Mouse (Mus musculus) forebrain, embryonic 14.5 days (tissue): ENCODE data around the gene Uchl3. TPM values are rescaled to one million over a fixed set of nuclear protein-coding genes. Genes with fewer than 3 reads are reported as not detected.

Source experiments
- ATAC-seq: fragments of 200-750 bp; cut with Nextera tagmentation; 2 replicates; pipeline ENCODE4 v1.8.0; 2017; ENCODE audit warnings: mild to moderate bottlenecking, moderate library complexity
- DNase-seq: peaks from one replicate; pipeline ENCODE4 v3.0.0-alpha.2; 2015; ENCODE audit warnings: low spot score
- H3K27ac ChIP-seq: fragments of 300-500 bp; sonication (generic); 2 replicates; pipeline ENCODE4 v1.5.1; 2014; ENCODE audit warnings: low read depth, mild to moderate bottlenecking, control low read depth, low read length, moderate library complexity
- H3K27me3 ChIP-seq: fragments of 300-500 bp; sonication (generic); replicated peaks from 2 replicates; pipeline ENCODE4 v1.6.1; 2014; ENCODE audit warnings: low read length, control low read depth, mixed read lengths; ENCODE audit not compliant: control insufficient read depth, insufficient read depth
- H3K36me3 ChIP-seq: fragments of 300-500 bp; sonication (generic); 2 replicates; pipeline ENCODE4 v1.6.1; 2014; ENCODE audit warnings: low read length, control low read depth; ENCODE audit not compliant: control insufficient read depth, insufficient read depth
- H3K4me1 ChIP-seq: fragments of 300-500 bp; sonication (generic); 2 replicates; pipeline ENCODE4 v1.6.1; 2014; ENCODE audit warnings: antibody characterized with exemption, low read length, control low read depth; ENCODE audit not compliant: control insufficient read depth, insufficient read depth
- H3K4me2 ChIP-seq: fragments of 300-500 bp; sonication (generic); 2 replicates; pipeline ENCODE4 v1.6.1; 2014; ENCODE audit warnings: mild to moderate bottlenecking, control low read depth, low read length
- H3K4me3 ChIP-seq: fragments of 300-500 bp; sonication (generic); 2 replicates; pipeline ENCODE4 v1.5.1; 2014; ENCODE audit warnings: low read depth, low read length, control low read depth
- H3K9ac ChIP-seq: fragments of 300-500 bp; sonication (generic); 2 replicates; pipeline ENCODE4 v1.6.1; 2014; ENCODE audit warnings: mild to moderate bottlenecking, low read length, control low read depth, moderate library complexity
- H3K9me3 ChIP-seq: fragments of 300-500 bp; sonication (generic); replicated peaks from 2 replicates; pipeline ENCODE4 v1.6.1; 2016; ENCODE audit warnings: low read length, control low read depth, mixed read lengths; ENCODE audit not compliant: control insufficient read depth
- WGBS: fragments of 180-500 bp; shearing (Covaris S2); extraction: QIAGEN DNeasy Blood & Tissue Kit; methylation state at CpG from one replicate; pipeline ENCODE4 v1.1.7; 2014; 5-methylcytosine and 5-hydroxymethylcytosine counted together
- polyA plus RNA-seq: library from polyadenylated mRNA; unstranded; fragments of >200 nt; fragmentation: Nextera tagmentation; extraction: Ambion mirVana; gene quantifications from 2 replicates; pipeline ENCODE4 v1.2.1, GENCODE M21; 2014

The Uchl3 gene
- polyA plus RNA-seq, 1 experiment from 2014 or later: 260 TPM

GRCm38 (mm10) chr14:101630548-101630947 is 23.2 kb upstream of the Uchl3 start:
- Histone ChIP-seq H3K9me3 (no peaks in the 10 kb centered on the region), H3K4me2 (no peak overlapping the region), H3K27me3 (no peaks in the 10 kb centered on the region), H3K9ac (no peak overlapping the region), H3K4me1 (no peaks in the 10 kb centered on the region), H3K27ac (no peak overlapping the region), H3K36me3 (peaks cover 26% of the 10 kb centered on the region), H3K4me3 (no peak overlapping the region)
- 89% methylated on average over 2 of the region's 2 CpGs for WGBS
- no peak for ATAC-seq
- DNase-seq: no peak

GRCm38 (mm10) chr14:101635765-101636164 is 18.0 kb upstream of the Uchl3 start:
- WGBS: 96% methylated on average over 1 of the region's 1 CpGs
- no peaks in the 10 kb centered on the region for H3K9me3 ChIP-seq
- H3K4me1 ChIP-seq: peaks cover 4% of the 10 kb centered on the region; the same call in 1 of the 2 replicates
- DNase-seq: no peak
- no peak overlapping the region for H3K4me3 ChIP-seq
- no peak overlapping the region for H3K4me2 ChIP-seq
- H3K27ac ChIP-seq: no peak overlapping the region
- no peak overlapping the region for H3K9ac ChIP-seq
- H3K36me3 ChIP-seq: peaks cover 28% of the 10 kb centered on the region
- H3K27me3 ChIP-seq: no peaks in the 10 kb centered on the region
- ATAC-seq: no peak

- 91% methylated on average over 6 of the region's 6 CpGs for WGBS
These were observed 16.4 kb upstream of the Uchl3 start for GRCm38 (mm10) chr14:101637381-101637780.

GRCm38 (mm10) chr14:101640153-101640843 is 13.5 kb upstream of the Uchl3 start, which contains the start of gene Commd6:
Commd6 (minus strand) TSS chr14:101640686.
- DNase-seq: peak; percentile 96
- peaks cover 4% of the 10 kb centered on the region; the same call in 1 of the 2 replicates for H3K36me3 ChIP-seq
- H3K9me3 ChIP-seq: no peaks in the 10 kb centered on the region
- no peaks in the 10 kb centered on the region for H3K27me3 ChIP-seq
- peak within 1 kb of the TSS; percentile 76 for H3K4me2 ChIP-seq
- peak within 1 kb of the TSS; percentile 82 for H3K9ac ChIP-seq
- peaks cover 4% of the 10 kb centered on the region; the same call in 1 of the 2 replicates for H3K4me1 ChIP-seq
- H3K4me3 ChIP-seq: peak within 1 kb of the TSS; percentile 68
- H3K27ac ChIP-seq: peak within 1 kb of the TSS; percentile 53
- under 1% methylated on average over 39 of the region's 39 CpGs for WGBS
- peak; percentile 98 for ATAC-seq

More at GRCm38 (mm10) chr14:101637381-101637780, 16.4 kb upstream of the Uchl3 start:
- ATAC-seq (no peak), DNase-seq (no peak)
- Histone ChIP-seq H3K4me3 (no peak overlapping the region), H3K4me2 (no peak overlapping the region), H3K9me3 (no peaks in the 10 kb centered on the region), H3K27ac (no peak overlapping the region), H3K27me3 (no peaks in the 10 kb centered on the region), H3K36me3 (peaks cover 26% of the 10 kb centered on the region), H3K4me1 (peaks cover 4% of the 10 kb centered on the region; the same call in 1 of the 2 replicates), H3K9ac (no peak overlapping the region)

- Histone ChIP-seq H3K4me1 (no peaks in the 10 kb centered on the region), H3K4me3 (no peak overlapping the region), H3K36me3 (no peaks in the 10 kb centered on the region), H3K9ac (no peak overlapping the region), H3K4me2 (no peak overlapping the region), H3K27me3 (no peaks in the 10 kb centered on the region), H3K9me3 (no peaks in the 10 kb centered on the region), H3K27ac (no peak overlapping the region)
- DNase-seq (no peak), ATAC-seq (no peak)
- 90% methylated on average over 1 of the region's 1 CpGs for WGBS
These were observed 8.8 kb upstream of the Uchl3 start for GRCm38 (mm10) chr14:101644948-101645347.

- H3K36me3 ChIP-seq: no peaks in the 10 kb centered on the region
- H3K9ac ChIP-seq: no peak overlapping the region
- WGBS: 89% methylated on average over 4 of the region's 4 CpGs
- no peak for DNase-seq
- no peaks in the 10 kb centered on the region for H3K9me3 ChIP-seq
- no peak overlapping the region for H3K4me3 ChIP-seq
- ATAC-seq: no peak
- H3K4me1 ChIP-seq: 0 out of 2 replicates have a peak, but pooled peaks cover 2% of the 10 kb centered on the region
- H3K27me3 ChIP-seq: no peaks in the 10 kb centered on the region
- no peak overlapping the region for H3K4me2 ChIP-seq
- H3K27ac ChIP-seq: no peak overlapping the region
These were observed 3.2 kb upstream of the Uchl3 start for GRCm38 (mm10) chr14:101650551-101650950.

- no peak overlapping the region for H3K4me2 ChIP-seq
- H3K27ac ChIP-seq: no peak overlapping the region
- H3K9me3 ChIP-seq: no peaks in the 10 kb centered on the region
- H3K9ac ChIP-seq: no peak overlapping the region
- H3K4me3 ChIP-seq: no peak overlapping the region
- ATAC-seq (no peak), DNase-seq (peak; percentile 1)
- H3K27me3 ChIP-seq: no peaks in the 10 kb centered on the region
- 92% methylated on average over 6 of the region's 6 CpGs for WGBS
- no peaks in the 10 kb centered on the region for H3K36me3 ChIP-seq
- 0 out of 2 replicates have a peak, but pooled peaks cover 2% of the 10 kb centered on the region for H3K4me1 ChIP-seq
These were observed 1.2 kb upstream of the Uchl3 start for GRCm38 (mm10) chr14:101652571-101652970.

- Histone ChIP-seq H3K9me3 (no peaks in the 10 kb centered on the region), H3K4me3 (peak overlapping the region; percentile 98), H3K27me3 (no peaks in the 10 kb centered on the region), H3K4me2 (peak overlapping the region; percentile 70), H3K9ac (peak overlapping the region; percentile 92), H3K27ac (no peak overlapping the region), H3K4me1 (0 out of 2 replicates have a peak, but pooled peaks cover 2% of the 10 kb centered on the region), H3K36me3 (no peaks in the 10 kb centered on the region)
- DNase-seq (peak; percentile 24), ATAC-seq (peak; percentile 21; the same call in 1 of the 2 replicates)
- 1% methylated on average over 10 of the region's 10 CpGs for WGBS
These were observed 751 bp downstream of the Uchl3 start for GRCm38 (mm10) chr14:101654526-101654909.

GRCm38 (mm10) chr14:101656307-101656706 is 2.5 kb downstream of the Uchl3 start:
- Histone ChIP-seq H3K27me3 (no peaks in the 10 kb centered on the region), H3K4me3 (no peak overlapping the region), H3K36me3 (peaks cover 6% of the 10 kb centered on the region; the same call in 1 of the 2 replicates), H3K27ac (no peak overlapping the region), H3K9ac (no peak overlapping the region), H3K4me1 (0 out of 2 replicates have a peak, but pooled peaks cover 2% of the 10 kb centered on the region), H3K9me3 (no peaks in the 10 kb centered on the region), H3K4me2 (no peak overlapping the region)
- no peak for ATAC-seq
- 87% methylated on average over 10 of the region's 10 CpGs for WGBS
- DNase-seq: no peak
